Mouse (Mus musculus) urinary bladder, postnatal 36 days (tissue): ENCODE data around the gene Cldn4.

Experiments used
- DNase-seq, 2 experiments: peaks; one replicate each; pipeline ENCODE4 v3.0.0; 2022; ENCODE audit warnings: low spot score in 2 of 2, mixed read lengths in 1 of 2

Gene Cldn4

DNA sequence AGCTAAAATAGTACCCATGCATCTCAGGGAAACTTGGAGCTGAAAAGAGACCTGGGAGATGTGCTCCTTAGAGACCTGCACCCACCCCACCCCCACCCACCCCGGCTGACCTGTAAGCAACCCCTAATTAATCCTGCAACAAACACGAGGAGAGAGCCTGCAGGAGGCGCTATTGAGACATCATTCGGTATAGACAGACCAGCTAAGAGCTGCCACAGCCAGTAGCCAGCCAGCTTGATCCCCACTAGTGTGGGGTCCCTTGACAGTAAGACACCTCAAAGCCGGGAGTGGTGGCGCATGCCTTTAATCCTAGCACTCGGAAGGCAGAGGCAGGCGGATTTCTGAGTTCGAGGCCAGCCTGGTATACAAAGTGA lies 13.8 kb downstream of the Cldn4 start:
- peak in 1 of 2 experiments; percentile 72 for DNase-seq

DNA sequence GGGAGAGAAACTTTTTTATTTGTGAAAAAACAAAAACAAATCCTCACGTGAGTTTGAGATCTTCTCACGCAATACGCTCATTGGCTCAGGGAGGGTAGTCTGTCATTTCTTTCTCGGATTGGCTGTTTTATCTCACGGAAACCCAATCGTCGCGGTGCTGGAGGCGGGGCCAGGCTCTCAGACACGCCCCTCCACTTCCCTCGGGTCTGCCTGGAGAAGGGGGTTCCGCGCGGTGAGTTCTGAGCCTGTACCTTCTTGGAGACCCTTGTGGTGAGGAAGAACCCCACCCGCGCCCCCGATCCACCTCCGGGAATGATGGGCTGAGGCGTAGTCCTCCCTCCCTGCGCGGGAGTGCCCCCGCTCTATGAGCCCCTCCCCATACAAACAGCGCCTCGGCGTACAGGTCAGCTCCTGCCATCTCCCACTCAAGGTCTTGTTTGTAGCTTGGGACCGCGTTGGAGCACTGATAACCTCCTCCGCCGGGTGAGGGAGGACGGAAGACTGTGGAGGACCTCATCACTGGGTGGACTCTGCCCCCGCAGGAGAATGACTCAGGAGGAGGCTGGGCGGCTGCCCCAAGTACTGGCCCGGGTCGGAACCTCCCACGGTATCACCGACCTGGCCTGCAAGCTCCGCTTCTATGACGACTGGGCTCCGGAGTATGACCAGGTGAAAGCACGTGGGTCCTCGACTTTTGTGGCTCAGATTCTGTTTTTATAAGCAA lies 14.4 kb downstream of the Cldn4 start, which contains the start of gene Mettl27:
Gene Mettl27, plus strand, starts transcription at position 190 of the 724 bp plus-strand sequence.
- DNase-seq, result peak; percentile 88 to 90

DNA sequence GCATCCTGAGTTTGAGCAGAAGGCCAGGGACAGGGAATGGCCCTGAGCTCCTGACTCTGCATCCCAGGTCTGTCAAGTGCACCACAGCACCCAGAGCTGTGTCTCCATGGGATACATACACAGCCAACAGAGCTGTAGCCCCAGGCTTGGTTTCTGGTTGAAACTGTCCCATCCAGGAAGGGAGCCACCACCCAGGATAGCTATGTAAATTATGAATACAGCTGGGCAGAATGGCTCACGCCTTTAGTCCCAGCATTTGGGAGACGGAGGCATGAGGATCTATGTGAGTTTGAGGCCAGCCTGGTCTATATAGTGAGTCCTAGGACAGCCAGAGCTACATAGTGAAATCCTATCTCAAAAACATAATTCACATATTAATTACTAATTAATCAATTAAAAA lies 16.7 kb downstream of the Cldn4 start:
- DNase-seq, result no peak

DNA sequence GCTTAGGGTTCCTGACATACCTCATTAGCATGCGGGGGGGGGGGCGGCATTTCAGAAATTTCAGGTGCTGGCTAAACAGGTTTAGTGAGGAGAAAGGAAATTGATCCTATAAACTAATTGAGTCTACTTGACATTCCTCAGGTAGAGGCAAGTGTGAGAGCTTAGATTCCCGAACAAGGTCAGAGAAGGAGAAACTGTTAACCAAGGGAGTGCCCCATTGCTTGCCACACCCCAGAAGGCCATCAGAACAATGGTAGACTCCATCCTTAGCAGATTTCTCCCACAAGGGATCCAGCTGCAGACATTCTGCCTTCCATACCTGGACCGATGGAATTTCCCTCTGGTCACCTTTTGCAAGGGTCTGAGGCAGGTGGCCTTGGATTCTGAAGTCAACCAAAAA lies 20.0 kb downstream of the Cldn4 start:
- DNase-seq, result no peak

DNA sequence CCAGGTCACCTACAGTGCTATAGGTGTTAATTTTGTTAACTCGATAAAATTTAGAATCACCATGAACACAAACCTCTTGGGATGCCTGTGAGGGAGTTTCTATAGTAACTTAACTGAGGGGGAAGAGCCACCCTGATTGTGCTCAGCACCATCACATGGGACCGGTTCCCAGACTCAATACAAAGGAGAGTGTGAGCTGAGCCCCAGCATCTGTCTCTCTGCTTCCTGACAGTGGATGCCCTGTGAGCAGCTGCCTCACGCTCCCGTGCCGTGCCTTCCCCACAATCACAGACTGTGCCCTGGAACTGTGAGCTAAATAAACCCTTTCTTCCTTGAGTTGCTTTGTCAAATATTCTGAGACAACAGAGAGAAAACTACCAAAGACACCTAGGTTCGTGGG lies 23.6 kb downstream of the Cldn4 start:
- no peak for DNase-seq

DNA sequence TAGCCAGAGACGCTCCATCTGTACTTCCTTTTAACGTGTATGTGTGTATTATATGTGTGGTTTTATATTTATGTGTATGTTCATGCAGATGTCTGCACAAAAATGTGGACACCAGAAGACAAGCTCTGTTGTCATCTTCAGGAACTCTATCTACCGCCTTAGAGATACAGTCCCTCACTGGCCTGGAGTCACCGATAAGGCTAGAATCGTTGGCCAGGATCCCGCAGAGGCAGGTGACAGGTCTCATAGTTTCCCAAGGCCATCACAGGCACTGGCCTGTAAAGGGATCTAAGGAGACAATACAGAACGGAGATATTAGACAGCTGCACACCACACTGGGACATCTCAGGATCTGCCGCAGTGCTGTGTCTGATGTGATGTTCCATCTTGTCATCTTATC lies 25.6 kb downstream of the Cldn4 start:
- no peak for DNase-seq

DNA sequence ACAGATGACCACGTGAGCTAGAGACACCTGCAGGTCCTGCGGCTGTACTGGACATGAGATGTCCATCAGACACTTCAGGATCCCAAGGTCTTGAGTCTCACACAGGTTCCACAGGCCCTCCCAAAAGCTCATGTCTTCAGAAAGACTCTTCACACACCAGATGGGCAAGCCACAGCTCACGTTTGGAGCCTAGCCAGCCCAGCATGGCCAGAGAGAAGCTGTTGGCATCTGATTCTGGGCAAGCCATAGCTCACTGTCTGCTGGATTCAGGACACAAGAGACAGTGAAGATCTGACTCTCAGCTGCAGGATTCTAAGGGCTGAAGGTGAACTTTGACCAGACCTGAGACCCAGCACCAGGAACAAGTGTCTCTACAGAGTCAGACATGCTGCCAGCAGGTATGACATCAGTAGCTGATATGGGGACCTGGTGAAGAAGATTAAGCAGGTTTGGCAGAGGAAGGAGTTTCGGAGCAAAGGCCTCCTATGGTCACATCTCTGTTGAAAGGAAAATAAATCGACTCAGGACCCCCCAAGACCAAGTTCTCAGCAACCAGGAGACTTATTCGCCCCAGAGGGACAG lies 26.5 kb downstream of the Cldn4 start:
- DNase-seq, result no peak

DNA sequence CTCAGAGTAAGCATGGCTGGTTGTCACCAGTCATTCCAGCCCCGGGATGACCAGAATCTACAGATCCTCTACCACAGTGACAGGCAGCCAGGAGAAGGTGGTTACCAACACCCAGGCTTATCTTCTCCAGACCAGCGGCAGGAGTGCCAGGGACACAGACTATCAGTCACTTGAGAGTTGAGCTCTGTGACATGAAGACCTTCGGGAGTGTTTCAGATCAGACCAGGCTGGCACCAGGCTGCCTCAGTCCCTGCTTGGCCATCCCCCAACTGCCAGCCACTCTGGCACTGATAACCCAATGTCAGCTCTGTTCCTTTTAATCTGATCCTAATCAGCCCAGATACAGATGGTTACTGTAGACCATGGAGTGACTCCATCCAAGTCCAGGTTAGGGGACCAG lies 27.6 kb downstream of the Cldn4 start:
- DNase-seq, result no peak

DNA sequence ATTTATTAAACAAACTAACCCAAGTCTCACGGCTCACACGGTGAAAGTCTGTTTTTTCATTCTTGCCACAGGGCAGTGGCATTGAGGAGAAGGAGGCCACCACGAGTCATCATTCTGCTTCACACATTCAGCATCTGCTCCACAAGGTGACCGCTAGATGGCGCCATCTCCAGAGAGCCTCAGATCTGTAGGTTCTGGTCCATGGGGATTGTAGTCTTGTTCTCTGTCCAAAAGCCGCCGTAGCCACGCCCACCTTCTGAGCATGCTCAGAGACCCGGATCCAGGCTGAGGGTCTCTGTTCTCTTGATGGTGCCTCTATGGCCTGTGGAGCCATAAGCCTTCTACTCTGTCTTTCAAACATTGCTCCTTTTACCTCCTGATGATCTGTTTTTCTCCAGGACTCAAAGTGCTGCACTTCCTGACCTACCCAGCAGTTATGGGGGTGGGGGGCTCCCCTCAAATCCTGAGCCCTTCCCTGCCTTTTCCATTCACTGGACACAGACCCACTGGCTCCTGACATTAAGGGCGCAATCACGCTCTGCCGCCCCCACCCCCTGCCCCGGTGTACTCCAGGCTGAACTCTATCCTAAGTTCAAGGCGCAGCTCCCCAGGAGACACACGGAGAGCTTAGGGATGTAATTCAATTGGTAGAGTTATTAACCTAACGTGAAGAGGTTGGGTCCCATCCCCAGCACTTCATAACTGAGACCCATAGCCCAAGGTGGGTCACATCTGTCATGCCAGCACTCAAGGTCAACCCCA lies 28.5 kb downstream of the Cldn4 start:
- peak in 1 of 2 experiments; percentile 68 for DNase-seq

DNA sequence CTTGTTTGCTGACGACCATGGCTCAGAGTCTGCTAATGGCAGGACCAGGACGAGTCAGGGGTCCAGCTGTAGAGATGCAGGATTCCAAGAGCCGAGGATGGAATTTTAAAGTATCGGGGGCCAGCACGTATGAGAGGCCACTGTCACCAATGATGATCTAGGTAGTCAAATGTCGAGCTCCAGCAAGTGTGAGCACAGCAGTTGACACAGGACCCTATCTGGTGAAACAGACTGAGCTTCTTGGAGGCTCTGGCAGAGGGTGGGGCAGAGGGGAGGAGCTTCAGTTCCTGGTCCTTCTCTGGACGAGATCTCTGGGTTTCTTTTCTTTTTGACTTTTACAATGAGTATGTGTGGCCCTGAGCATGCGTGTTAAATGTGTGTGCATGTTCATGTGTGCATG lies 31.4 kb downstream of the Cldn4 start, which contains the start of gene Cldn13:
Gene Cldn13, minus strand, starts transcription at position 216 of the 400 bp plus-strand sequence.
- no peak for DNase-seq

DNA sequence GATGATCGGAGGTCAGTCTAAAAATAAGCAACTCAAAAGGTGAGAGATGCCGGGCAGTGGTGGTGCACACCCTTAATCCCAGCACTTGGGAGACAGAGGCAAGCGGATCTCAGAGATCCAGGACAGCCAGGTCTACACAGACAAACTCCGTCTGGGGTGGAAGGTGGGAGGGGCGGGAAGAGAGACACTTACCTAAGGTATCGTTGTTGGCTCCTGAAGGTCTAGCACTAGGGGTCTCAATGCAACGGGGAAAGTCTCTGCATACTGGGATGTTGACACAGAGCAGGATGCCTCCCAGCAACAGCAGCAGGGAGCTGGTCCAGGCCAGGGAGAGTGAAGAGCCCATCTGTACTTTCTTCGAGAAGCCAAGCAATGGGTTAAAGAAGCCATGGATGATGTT lies 32.2 kb downstream of the Cldn4 start:
- no peak for DNase-seq

DNA sequence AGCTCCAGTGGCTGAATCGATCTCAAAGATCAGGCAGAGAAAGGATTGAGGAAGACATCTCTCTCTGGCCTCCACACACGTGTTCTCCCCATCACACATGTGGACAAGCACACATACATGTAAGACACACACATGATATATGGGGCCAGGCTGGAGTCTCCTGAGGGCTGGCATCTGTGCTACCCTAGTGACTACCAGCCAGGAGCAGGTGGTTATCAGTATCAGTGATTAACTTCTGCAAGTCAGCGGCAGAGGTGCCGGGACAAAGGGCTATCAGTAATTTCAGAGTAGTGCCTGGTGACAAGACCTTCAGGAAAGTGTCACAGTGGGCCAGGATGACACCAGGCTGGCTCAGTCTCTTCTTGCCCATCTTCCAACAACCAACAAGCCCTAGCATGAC lies 33.0 kb downstream of the Cldn4 start:
- DNase-seq, result no peak

DNA sequence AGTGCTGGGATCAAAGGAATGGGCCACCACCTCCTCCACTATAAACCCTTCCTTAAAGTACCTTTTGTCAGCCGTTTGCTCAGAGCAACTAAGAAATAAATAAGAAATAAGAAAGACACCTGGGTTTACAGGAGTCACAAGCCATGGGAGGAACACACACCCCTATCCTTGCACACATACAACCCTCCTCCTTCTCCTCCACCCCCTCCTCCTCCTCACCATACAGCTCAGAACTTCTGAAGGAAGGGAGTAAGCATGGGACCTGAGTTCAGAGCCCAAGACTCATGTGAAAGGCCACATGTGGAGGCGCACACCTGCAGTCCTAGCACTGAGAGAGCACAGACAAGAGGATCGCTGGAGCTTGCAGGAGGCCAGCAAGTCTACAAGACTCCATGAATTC lies 33.4 kb downstream of the Cldn4 start:
- DNase-seq, result no peak

DNA sequence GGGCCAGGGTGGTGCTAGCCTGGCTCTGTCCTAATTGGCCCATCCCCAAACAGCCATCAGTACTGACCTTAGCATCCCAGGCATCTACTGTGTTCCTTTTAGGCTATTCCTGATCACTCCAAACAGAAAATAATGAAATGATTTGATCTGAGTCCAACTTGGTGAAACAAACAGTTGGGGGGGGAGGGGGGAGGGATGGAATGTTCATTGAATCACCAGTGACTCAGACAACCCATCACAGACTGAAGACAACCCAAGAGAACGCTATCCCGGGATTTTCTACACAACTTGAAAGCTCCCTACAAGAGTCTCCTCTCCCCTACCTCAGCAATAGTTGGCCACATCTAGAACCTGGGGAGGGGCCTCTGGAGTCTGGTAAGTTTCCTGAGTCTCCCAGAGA lies 34.8 kb downstream of the Cldn4 start:
- no peak for DNase-seq

DNA sequence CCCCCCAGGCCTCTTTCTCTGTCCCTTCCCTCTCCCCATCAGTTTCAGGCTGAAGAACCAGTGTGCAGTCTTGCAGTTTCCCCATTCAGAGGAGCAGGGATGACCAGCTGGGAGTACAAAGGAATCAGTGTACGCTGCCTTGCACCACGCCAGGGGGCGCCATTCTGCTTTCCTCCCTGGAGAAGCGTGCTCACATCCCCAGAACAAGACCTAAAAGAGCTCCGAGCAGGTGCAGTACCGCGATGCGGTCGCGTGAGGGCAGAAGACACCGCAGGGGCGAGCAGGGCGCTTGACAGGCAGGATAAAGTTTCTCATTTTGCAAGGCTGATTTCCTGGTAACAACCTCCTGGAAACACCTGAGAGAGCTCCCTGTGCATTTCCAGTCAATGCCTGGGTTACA lies 39.6 kb downstream of the Cldn4 start:
- peak; percentile 91 to 94 for DNase-seq

DNA sequence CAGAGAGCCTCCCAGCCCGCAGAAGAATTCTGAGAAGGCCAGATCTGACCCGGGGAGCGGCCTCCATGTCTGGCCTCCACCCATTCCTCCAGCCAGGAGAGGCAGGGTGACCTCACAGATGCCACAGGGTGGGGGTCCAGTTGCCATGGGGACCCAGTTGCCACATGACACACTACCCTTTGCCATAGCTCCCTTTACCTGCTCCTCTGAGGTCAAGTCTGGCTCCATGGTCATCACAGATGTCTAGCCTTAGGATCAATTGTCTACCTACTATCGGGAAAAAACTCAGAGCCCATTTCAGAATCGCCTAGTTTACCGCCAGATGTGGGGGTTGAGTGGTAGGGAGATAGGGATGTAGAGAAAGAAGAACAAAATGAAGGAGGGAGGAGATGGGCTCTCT lies 40.1 kb downstream of the Cldn4 start, which contains the start of gene Tmem270:
Gene Tmem270, minus strand, starts transcription at position 101 of the 400 bp plus-strand sequence.
- DNase-seq, result no peak

DNA sequence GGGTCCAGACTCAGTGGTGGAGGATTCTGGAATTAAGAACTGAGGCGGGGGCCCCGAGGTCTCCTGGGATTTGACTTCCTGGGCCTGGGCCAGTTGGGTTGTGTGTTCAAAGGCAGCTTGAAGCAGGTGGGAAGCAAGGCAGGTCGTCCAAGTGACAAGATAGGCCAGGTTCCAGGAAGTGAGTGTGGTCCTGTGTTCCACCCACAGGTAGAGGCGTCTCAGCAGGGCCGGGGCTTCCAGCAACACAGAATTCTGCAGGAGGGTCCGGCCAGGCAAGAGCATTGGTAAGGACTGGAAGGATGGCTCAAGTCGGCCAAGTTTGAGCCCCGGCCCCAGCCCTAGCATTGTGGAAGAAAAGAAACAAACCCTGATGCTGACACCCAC lies 45.1 kb downstream of the Cldn4 start:
- DNase-seq, result no peak

DNA sequence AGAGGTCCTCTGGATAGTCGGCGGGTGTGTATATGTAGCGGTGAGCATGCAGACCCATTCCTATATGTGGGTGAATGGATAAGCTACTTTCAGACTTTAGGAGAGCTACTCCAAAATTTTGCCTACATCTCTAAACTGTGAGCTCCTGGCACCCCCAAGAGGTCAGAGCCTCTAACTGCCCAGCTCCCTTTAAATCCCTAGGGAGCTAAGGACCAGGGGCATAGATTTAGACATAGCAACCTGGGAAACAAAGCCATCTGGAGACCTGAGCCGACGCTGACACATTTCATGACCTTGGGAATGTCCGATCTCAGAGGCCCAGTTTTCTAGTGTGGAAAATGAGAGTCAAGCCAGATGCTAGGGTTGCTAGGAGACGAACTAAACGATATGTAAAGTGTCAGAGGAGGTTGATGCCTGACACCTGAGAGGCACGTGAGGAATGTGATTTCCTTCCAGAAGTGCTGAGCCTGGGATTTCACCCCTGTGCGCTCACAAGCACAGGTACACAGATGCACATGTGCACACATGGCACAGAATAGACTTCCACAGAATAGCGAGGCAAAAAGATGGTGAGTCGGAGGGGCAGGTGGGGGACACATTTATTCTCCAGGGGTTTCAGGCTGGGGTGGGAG lies 45.6 kb downstream of the Cldn4 start:
- DNase-seq, result peak; percentile 20 to 36

DNA sequence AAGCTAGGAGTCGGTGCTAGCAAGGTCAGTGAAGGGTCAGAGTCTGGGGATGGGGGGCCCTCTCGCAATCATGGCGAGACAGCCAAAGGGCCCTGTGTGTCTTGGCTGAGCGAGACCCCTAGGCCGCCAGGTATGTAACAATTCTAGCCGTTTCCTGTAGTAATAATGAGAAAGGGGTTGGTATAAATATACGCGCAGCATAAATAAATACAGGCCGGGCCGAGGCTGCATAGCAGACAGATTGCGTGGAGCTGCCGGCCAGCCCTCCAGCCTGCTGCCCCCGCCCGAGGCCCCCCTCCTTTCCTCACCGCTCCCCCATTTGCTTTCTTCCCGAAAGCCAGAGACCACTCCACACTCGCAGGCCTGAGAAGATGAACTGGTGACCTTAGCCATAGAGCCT lies 49.1 kb downstream of the Cldn4 start:
- DNase-seq, result no peak

DNA sequence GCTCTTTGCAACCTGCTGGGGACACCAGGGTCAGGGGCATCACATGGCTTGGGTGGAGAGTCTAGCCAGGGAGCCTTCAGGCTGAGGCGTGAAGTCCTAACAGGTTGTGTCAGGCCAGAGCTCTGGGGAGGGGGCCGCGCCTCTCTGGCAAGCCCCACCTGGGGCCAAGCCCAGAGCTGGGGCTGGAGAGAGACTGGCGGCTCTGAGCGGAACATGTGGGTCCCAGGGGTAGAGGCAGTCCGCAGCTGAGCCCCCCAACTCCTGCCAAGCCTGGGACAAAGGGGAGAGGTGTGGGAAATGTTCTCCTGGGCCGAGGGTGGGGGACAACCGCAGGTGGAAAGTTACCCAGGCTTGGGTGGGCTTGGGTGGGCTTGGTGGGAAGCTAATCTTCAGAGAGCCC lies 49.8 kb downstream of the Cldn4 start:
- DNase-seq, result no peak

DNA sequence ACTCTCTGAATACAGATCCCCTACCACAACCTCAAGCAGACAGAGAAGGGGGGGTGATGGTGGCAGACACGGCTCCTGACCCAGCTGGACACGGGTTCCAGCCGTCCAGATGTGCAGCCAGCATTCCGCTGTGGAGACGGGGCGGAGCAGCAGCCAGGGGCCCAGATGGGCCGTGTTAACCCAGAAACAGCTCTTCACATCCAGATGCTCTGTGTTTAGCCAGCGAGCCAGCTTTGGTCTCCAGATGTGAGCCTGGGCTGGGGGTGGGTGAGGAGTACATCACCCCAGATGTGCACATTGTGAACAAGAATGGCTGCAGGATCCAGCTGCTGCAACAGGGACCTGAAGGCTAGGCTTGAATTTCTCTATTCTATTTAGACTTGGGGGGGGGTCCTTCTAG lies 51.4 kb downstream of the Cldn4 start:
- no peak for DNase-seq
